Mouse (Mus musculus): ENCODE measurements at regions not wholly inside any gene's neighbourhood (a gene's known extent, or its start where the extent isn't known, plus 50 kb on each side); places are given as distances from the start of the nearest gene placed in this dataset.

DNA sequence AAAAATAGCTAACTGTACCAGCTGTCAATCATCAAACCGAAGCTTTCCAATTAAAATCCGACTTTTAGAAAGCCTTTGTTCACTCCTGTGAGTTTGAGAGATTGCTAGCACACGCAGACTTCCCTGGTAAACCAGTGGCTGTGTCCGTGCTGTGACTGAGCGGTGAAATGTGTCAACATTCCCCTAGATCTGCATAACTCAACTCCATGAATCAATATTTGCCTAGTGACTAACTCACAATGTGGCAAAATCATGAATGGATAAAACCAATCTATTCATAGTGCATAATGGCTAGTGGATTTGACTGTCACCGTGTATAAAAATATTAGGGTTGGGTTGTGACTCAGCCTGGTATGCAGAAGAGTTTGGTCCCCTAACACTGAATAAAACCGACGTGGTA lies 84.4 kb upstream of the Id2 start:
- H3K27ac ChIP-seq (ENCODE audit: low read length) = no peak overlapping the region
- no peaks in the 10 kb centered on the region for H3K9me3 ChIP-seq (replicated peaks; ENCODE audit: control insufficient read depth, low read length)
- H3K27me3 ChIP-seq (ENCODE audit: control insufficient read depth, insufficient read depth, low read depth, low read length) = no peaks in the 10 kb centered on the region
- no peaks in the 10 kb centered on the region for H3K36me3 ChIP-seq (ENCODE audit: control insufficient read depth, insufficient read depth)
- ATAC-seq (ENCODE audit: low read depth) = no peak
- no peaks in the 10 kb centered on the region for H3K4me1 ChIP-seq (ENCODE audit: control insufficient read depth, low read depth, low read length)
- 67% methylated on average over 8 of the region's 8 CpGs for WGBS (ENCODE audit: insufficient replicate concordance)
- H3K9ac ChIP-seq (ENCODE audit: low read depth, low read length) = no peak overlapping the region
- H3K4me2 ChIP-seq (ENCODE audit: low read depth, low read length) = no peak overlapping the region
- H3K4me3 ChIP-seq (ENCODE audit: low read depth, low read length) = no peak overlapping the region

DNA sequence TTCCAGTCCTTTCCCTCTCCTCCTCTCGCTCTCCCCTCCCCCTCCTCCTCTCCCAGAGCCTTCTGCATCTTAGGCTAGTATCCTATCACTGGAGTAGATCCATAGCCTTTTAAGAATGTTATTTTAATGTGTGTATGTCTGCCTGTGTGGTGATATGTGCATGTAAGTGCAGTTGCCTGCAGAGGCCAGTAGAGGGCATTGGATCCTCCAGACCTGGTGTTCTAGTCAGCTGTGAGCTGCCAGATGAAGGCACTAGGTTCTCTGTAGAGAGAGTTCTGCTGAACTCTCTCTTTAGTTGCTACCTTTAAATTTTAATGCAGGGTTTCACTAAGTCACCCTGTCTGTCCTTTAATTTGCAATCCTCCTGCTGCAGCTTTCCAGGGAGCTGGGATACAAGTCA lies 83.9 kb upstream of the Id2 start:
- Histone ChIP-seq H3K36me3 (ENCODE audit: control insufficient read depth, insufficient read depth) (no peaks in the 10 kb centered on the region), H3K27ac (ENCODE audit: low read length) (no peak overlapping the region), H3K9me3 (replicated peaks; ENCODE audit: control insufficient read depth, low read length) (no peaks in the 10 kb centered on the region), H3K4me3 (ENCODE audit: low read depth, low read length) (no peak overlapping the region), H3K4me1 (ENCODE audit: control insufficient read depth, low read depth, low read length) (no peaks in the 10 kb centered on the region), H3K9ac (ENCODE audit: low read depth, low read length) (no peak overlapping the region), H3K27me3 (ENCODE audit: control insufficient read depth, insufficient read depth, low read depth, low read length) (no peaks in the 10 kb centered on the region), H3K4me2 (ENCODE audit: low read depth, low read length) (no peak overlapping the region)
- WGBS (ENCODE audit: insufficient replicate concordance) = 53% methylated on average over 1 of the region's 1 CpGs
- no peak for ATAC-seq (ENCODE audit: low read depth)

DNA sequence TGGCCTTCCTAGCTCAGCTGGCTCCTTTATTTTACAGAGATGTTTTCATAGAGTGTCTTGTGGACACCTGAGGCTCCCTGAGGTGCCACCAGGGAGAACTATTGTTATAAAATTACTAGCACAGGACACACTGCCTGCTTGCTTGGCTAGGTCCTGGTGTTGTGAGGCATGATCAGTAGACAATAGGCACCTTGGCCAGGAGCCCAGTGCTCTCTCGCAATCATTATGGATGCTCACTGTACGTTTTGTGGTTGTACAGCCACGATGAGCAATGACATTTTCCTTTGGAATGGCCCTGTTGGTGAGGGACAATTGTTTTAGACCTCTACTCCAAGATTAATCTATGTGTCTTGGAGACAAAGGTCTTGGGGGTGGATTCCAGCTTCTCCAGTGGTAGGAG lies 83.3 kb upstream of the Id2 start:
- no peak overlapping the region for H3K4me2 ChIP-seq (ENCODE audit: low read depth, low read length)
- no peak overlapping the region for H3K9ac ChIP-seq (ENCODE audit: low read depth, low read length)
- H3K27me3 ChIP-seq (ENCODE audit: control insufficient read depth, insufficient read depth, low read depth, low read length) = no peaks in the 10 kb centered on the region
- WGBS (ENCODE audit: insufficient replicate concordance) = 42% methylated on average over 3 of the region's 3 CpGs
- H3K9me3 ChIP-seq (replicated peaks; ENCODE audit: control insufficient read depth, low read length) = no peaks in the 10 kb centered on the region
- H3K36me3 ChIP-seq (ENCODE audit: control insufficient read depth, insufficient read depth) = no peaks in the 10 kb centered on the region
- ATAC-seq (ENCODE audit: low read depth) = no peak
- H3K4me3 ChIP-seq (ENCODE audit: low read depth, low read length) = no peak overlapping the region
- H3K27ac ChIP-seq (ENCODE audit: low read length) = no peak overlapping the region
- no peaks in the 10 kb centered on the region for H3K4me1 ChIP-seq (ENCODE audit: control insufficient read depth, low read depth, low read length)

DNA sequence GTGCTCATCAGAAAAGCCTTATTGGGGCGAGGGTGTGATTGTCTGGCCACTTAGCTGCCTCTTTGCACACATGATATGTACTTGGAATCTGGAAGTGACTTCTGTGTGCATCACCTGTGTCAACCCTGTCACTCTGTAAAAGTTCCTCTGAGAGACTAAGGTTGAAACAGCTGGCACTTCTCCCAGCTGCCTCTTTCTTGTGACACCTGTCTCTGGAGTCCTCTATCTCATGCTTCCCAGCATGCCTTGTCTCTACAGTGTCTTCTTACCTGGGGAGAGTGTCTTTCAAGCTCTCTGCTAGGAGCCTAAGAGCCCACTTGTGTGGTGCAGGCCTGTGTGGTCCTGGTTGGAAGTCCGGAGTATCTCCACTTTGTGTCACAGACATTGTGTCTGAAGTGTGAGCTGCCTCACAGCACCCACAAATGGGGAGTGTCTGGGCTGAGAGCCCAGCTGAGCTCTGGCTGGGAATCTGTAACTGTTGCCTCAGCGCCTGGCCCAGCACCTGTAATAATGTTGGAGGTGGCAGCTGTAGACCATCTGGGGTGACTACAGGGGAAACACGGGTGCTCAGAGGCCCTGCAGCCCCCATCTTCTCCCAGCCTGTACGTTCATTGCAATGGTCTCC lies 81.7 kb upstream of the Id2 start:
- no peak for ATAC-seq (ENCODE audit: low read depth)
- H3K9me3 ChIP-seq (replicated peaks; ENCODE audit: control insufficient read depth, low read length) = no peaks in the 10 kb centered on the region
- no peak overlapping the region for H3K4me2 ChIP-seq (ENCODE audit: low read depth, low read length)
- WGBS (ENCODE audit: insufficient replicate concordance) = 47% methylated on average over 5 of the region's 5 CpGs
- H3K9ac ChIP-seq (ENCODE audit: low read depth, low read length) = no peak overlapping the region
- no peaks in the 10 kb centered on the region for H3K27me3 ChIP-seq (ENCODE audit: control insufficient read depth, insufficient read depth, low read depth, low read length)
- no peak overlapping the region for H3K27ac ChIP-seq (ENCODE audit: low read length)
- no peak overlapping the region for H3K4me3 ChIP-seq (ENCODE audit: low read depth, low read length)
- no peaks in the 10 kb centered on the region for H3K4me1 ChIP-seq (ENCODE audit: control insufficient read depth, low read depth, low read length)
- no peaks in the 10 kb centered on the region for H3K36me3 ChIP-seq (ENCODE audit: control insufficient read depth, insufficient read depth)

DNA sequence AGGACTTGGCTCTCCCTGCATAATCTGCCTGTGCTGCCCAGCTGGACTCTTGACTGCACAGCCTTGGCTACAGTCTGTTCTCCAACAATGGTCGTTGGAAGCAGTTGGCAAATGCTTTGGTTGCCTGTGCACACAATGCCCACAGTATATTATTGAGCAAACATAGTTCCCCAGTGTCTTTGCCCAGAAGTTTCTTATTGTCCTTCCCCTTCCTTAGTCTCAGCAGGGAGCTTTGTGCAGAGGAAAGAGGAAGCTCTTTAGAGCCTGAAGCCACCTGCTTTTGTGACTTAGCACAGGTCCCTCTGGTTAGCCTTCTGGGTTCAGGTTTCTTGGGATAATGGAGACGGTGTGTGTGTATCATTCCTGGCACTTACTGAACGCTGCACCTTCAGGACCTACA lies 80.9 kb upstream of the Id2 start:
- Histone ChIP-seq H3K4me1 (ENCODE audit: control insufficient read depth, low read depth, low read length) (no peaks in the 10 kb centered on the region), H3K36me3 (ENCODE audit: control insufficient read depth, insufficient read depth) (no peaks in the 10 kb centered on the region), H3K27ac (ENCODE audit: low read length) (0 out of 2 replicates have a peak overlapping the region, but pooled peaks have one; percentile 18), H3K9me3 (replicated peaks; ENCODE audit: control insufficient read depth, low read length) (no peaks in the 10 kb centered on the region), H3K4me3 (ENCODE audit: low read depth, low read length) (no peak overlapping the region), H3K9ac (ENCODE audit: low read depth, low read length) (no peak overlapping the region), H3K27me3 (ENCODE audit: control insufficient read depth, insufficient read depth, low read depth, low read length) (no peaks in the 10 kb centered on the region), H3K4me2 (ENCODE audit: low read depth, low read length) (no peak overlapping the region)
- ATAC-seq (ENCODE audit: low read depth) = no peak
- 41% methylated on average over 3 of the region's 3 CpGs for WGBS (ENCODE audit: insufficient replicate concordance)

DNA sequence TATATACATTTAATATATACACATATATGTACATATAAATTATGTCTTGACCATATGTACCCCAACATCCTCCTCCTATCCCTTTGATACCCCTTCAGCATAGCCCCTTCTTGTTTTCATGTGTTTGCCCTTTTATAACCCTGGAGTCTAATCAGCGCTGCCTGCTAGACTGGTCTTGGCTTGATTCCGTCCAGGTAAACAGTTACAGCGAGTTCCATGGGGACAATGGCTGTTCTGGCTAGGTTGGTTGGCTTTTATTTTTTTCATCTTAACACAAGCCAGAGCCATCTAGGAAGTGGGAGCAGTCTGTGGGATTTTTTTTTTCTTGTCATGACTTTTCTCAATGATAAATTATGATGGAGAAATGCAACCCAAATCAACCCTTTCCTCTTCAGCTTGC lies 79.6 kb upstream of the Id2 start:
- WGBS (ENCODE audit: insufficient replicate concordance) = 69% methylated on average over 3 of the region's 3 CpGs
- Histone ChIP-seq H3K36me3 (ENCODE audit: control insufficient read depth, insufficient read depth) (no peaks in the 10 kb centered on the region), H3K27ac (ENCODE audit: low read length) (no peak overlapping the region), H3K9ac (ENCODE audit: low read depth, low read length) (no peak overlapping the region), H3K4me3 (ENCODE audit: low read depth, low read length) (no peak overlapping the region), H3K27me3 (ENCODE audit: control insufficient read depth, insufficient read depth, low read depth, low read length) (no peaks in the 10 kb centered on the region), H3K4me1 (ENCODE audit: control insufficient read depth, low read depth, low read length) (no peaks in the 10 kb centered on the region), H3K4me2 (ENCODE audit: low read depth, low read length) (no peak overlapping the region), H3K9me3 (replicated peaks; ENCODE audit: control insufficient read depth, low read length) (no peaks in the 10 kb centered on the region)
- ATAC-seq (ENCODE audit: low read depth) = no peak

DNA sequence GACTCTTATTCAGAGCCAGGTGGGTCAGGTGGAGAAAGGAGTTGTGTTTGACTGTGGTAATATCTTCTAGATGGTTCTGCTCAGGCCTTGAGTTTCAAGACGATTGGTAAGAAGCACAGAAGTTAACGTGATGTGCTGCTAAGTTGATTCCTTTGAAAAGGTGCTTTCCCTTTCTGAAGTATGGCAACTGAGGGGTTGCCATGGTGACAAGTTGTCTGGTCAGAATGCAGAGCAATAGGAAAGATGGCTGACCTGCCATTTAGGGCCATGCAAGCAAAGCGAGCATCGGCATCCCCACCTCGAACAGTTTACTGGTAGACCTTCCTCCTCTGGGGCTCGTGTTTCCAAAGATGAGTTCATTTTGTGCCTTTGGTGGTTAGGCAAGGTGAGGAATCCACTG lies 76.1 kb upstream of the Id2 start:
- no peak overlapping the region for H3K27ac ChIP-seq (ENCODE audit: low read length)
- no peak overlapping the region for H3K9ac ChIP-seq (ENCODE audit: low read depth, low read length)
- WGBS (ENCODE audit: insufficient replicate concordance) = 66% methylated on average over 6 of the region's 6 CpGs

DNA sequence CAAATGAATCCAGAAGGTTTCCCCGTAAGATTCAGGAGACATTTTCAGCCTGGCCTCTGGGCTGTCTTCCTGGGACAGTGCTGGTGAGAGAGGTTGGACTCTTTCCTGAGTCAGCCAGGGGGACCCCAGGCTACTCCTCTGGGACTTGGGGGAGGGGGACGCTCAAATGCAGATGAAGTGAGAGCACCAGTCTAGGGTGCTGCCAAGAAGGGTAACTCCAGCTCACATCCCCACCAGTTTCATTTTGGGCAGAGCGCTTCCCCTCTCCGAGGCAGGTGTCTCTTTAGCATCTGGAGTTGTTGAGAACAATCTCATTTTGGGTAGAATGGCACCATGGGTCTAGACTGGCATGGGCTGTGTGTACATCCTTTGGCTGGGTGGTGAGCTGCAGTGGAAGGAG lies 75.5 kb upstream of the Id2 start:
- H3K9me3 ChIP-seq (replicated peaks; ENCODE audit: control insufficient read depth, low read length) = no peaks in the 10 kb centered on the region
- no peak overlapping the region for H3K9ac ChIP-seq (ENCODE audit: low read depth, low read length)
- no peaks in the 10 kb centered on the region for H3K27me3 ChIP-seq (ENCODE audit: control insufficient read depth, insufficient read depth, low read depth, low read length)
- no peaks in the 10 kb centered on the region for H3K36me3 ChIP-seq (ENCODE audit: control insufficient read depth, insufficient read depth)
- H3K4me1 ChIP-seq (ENCODE audit: control insufficient read depth, low read depth, low read length) = no peaks in the 10 kb centered on the region; the same call in 1 of the 2 replicates
- H3K4me2 ChIP-seq (ENCODE audit: low read depth, low read length) = no peak overlapping the region
- ATAC-seq (ENCODE audit: low read depth) = no peak
- no peak overlapping the region for H3K27ac ChIP-seq (ENCODE audit: low read length)
- WGBS (ENCODE audit: insufficient replicate concordance) = 52% methylated on average over 4 of the region's 4 CpGs
- no peak overlapping the region for H3K4me3 ChIP-seq (ENCODE audit: low read depth, low read length)

More for the DNA sequence above, 76.1 kb upstream of the Id2 start:
- ATAC-seq (ENCODE audit: low read depth) = no peak
- Histone ChIP-seq H3K36me3 (ENCODE audit: control insufficient read depth, insufficient read depth) (no peaks in the 10 kb centered on the region), H3K4me2 (ENCODE audit: low read depth, low read length) (no peak overlapping the region), H3K4me1 (ENCODE audit: control insufficient read depth, low read depth, low read length) (no peaks in the 10 kb centered on the region), H3K9me3 (replicated peaks; ENCODE audit: control insufficient read depth, low read length) (no peaks in the 10 kb centered on the region), H3K27me3 (ENCODE audit: control insufficient read depth, insufficient read depth, low read depth, low read length) (no peaks in the 10 kb centered on the region), H3K4me3 (ENCODE audit: low read depth, low read length) (no peak overlapping the region)

DNA sequence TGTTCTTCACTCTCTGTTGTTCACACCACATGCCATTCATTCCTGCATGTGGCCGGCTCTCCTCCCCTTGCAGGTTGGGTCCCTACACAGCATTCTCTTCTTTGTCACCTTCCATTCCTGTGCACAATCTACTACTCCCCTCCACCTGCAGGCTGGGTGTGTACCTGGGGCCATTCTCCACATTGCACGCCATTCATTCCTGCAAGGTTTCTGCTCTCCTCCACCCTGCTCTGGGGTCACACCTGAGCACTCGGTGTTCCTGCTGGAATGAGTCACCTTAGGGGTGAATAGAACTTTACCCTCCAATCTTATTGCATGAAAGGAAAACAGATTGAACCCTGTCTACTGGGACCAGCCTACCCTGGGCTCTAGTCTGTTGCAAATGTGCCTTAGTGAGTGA lies 72.7 kb upstream of the Id2 start:
- ATAC-seq (ENCODE audit: low read depth) = no peak
- Histone ChIP-seq H3K4me1 (ENCODE audit: control insufficient read depth, low read depth, low read length) (no peaks in the 10 kb centered on the region; the same call in none of the 2 replicates), H3K4me3 (ENCODE audit: low read depth, low read length) (no peak overlapping the region), H3K36me3 (ENCODE audit: control insufficient read depth, insufficient read depth) (no peaks in the 10 kb centered on the region), H3K4me2 (ENCODE audit: low read depth, low read length) (no peak overlapping the region), H3K27me3 (ENCODE audit: control insufficient read depth, insufficient read depth, low read depth, low read length) (no peaks in the 10 kb centered on the region), H3K9ac (ENCODE audit: low read depth, low read length) (no peak overlapping the region), H3K27ac (ENCODE audit: low read length) (no peak overlapping the region), H3K9me3 (replicated peaks; ENCODE audit: control insufficient read depth, low read length) (no peaks in the 10 kb centered on the region)
- WGBS (ENCODE audit: insufficient replicate concordance) = 68% methylated on average over 3 of the region's 3 CpGs
